Mouse (Mus musculus) limb, embryonic 14.5 days (tissue): ENCODE data around the gene Samd10. TPM values are rescaled to one million over a fixed set of nuclear protein-coding genes. Genes with fewer than 3 reads are reported as not detected.

ENCODE experiments used
- ATAC-seq: fragments of 200-750 bp; cut with Nextera tagmentation; 2 replicates; pipeline ENCODE4 v1.8.0; 2017; ENCODE audit warnings: low read depth, moderate number of reproducible peaks, moderate TSS enrichment; ENCODE audit not compliant: low FRiP score
- DNase-seq: peaks from one replicate; pipeline ENCODE4 v3.0.0-alpha.2; 2015; ENCODE audit warnings: low spot score
- H3K27ac ChIP-seq: fragments of 300-500 bp; sonication (generic); replicated peaks from 2 replicates; pipeline ENCODE4 v1.5.1; 2014; ENCODE audit warnings: low read depth, mild to moderate bottlenecking, low read length, moderate library complexity, mixed read lengths
- H3K27me3 ChIP-seq: fragments of 300-500 bp; sonication (generic); 2 replicates; pipeline ENCODE4 v1.6.1; 2014; ENCODE audit warnings: low read length, mixed read lengths; ENCODE audit not compliant: control insufficient read depth, insufficient read depth
- H3K36me3 ChIP-seq: fragments of 300-500 bp; sonication (generic); 2 replicates; pipeline ENCODE4 v1.6.1; 2014; ENCODE audit warnings: mild to moderate bottlenecking, low read length, moderate library complexity, mixed read lengths; ENCODE audit not compliant: control insufficient read depth, insufficient read depth
- H3K4me1 ChIP-seq: fragments of 300-500 bp; sonication (generic); 2 replicates; pipeline ENCODE4 v1.6.1; 2014; ENCODE audit warnings: antibody characterized with exemption, low read length, mixed read lengths; ENCODE audit not compliant: control insufficient read depth, insufficient read depth
- H3K4me2 ChIP-seq: fragments of 300-500 bp; sonication (generic); replicated peaks from 2 replicates; pipeline ENCODE4 v1.6.1; 2014; ENCODE audit warnings: low read depth, mild to moderate bottlenecking, low read length, moderate library complexity; ENCODE audit not compliant: severe bottlenecking
- H3K4me3 ChIP-seq: fragments of 300-500 bp; sonication (generic); replicated peaks from 2 replicates; pipeline ENCODE4 v1.5.1; 2014; ENCODE audit warnings: low read length
- H3K9ac ChIP-seq: fragments of 300-500 bp; sonication (generic); 2 replicates; pipeline ENCODE4 v1.6.1; 2014; ENCODE audit warnings: mild to moderate bottlenecking, low read depth, low read length, moderate library complexity; ENCODE audit not compliant: severe bottlenecking
- H3K9me3 ChIP-seq: fragments of 300-500 bp; sonication (generic); 2 replicates; pipeline ENCODE4 v1.6.1; 2016; ENCODE audit warnings: low read length; ENCODE audit not compliant: control insufficient read depth
- POLR2A ChIP-seq: fragments of 200-500 bp; IDR thresholded peaks from 2 replicates; pipeline ENCODE4 v1.8.0; 2012; ENCODE audit warnings: inconsistent platforms, mild to moderate bottlenecking, moderate library complexity, borderline replicate concordance; ENCODE audit not compliant: insufficient read depth, insufficient read length; ENCODE audit errors: extremely low read depth
- WGBS: fragments of 180-500 bp; shearing (Covaris S2); extraction: QIAGEN DNeasy Blood & Tissue Kit; methylation state at CpG from one replicate; pipeline ENCODE4 v1.1.7; 2014; 5-methylcytosine and 5-hydroxymethylcytosine counted together
- polyA plus RNA-seq, 2 experiments: library from polyadenylated mRNA; depleted of rRNA in 1 of 2; stranded (reverse) in 1 of 2; unstranded in 1 of 2; fragments of >200 nt; fragmentation: Nextera tagmentation in 1 of 2; extraction: Ambion mirVana in 1 of 2; gene quantifications; 2 replicates each; pipeline versions ENCODE4 v1.2.1 to v1.2.3; 2012 to 2014

Samd10 gene
- polyA plus RNA-seq, 2 experiments: 9.2 to 10.2 TPM

DNA sequence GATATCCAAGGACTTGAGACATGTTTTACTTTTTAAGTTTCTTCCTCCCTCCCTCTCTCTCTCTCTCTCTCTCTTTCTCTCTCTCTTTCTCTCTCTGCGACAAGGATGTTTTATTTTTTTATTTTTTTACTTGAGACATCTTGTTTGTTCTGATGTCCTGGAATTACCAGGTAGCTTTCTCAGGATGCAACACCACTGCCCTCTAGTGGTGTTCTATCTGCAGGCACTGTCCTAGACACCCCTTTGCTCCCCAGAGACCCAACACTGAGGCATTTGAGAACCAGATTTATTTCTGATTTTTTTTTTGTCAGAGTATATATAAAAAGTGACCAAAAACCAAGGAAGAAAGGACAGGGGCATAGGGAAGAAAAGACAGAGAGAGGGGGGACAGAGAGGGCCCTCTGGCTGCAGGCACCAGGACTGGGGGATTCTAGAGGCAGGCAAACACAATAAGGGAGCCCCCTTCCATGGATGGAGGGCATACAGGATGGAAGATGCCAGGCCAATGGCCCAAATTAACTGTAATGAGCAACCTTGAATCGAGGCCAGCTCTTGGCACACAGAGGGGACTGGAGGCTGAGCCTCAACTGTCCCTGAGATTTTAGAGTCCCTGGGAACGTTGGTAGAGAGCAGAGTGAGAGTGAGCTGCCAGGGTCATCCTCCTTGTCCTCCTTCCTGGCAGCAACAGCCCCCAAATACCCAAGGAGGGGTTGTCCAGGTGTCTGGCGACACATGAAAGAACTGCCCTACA is 3.9 kb downstream of the Samd10 start:
- Histone ChIP-seq H3K9me3 (no peaks in the 10 kb centered on the region), H3K9ac (no peak overlapping the region), H3K36me3 (peaks cover 9% of the 10 kb centered on the region), H3K4me2 (no peak overlapping the region), H3K27ac (no peak overlapping the region), H3K4me3 (no peak overlapping the region), H3K4me1 (peaks cover 11% of the 10 kb centered on the region), H3K27me3 (peaks cover 10% of the 10 kb centered on the region; the same call in 1 of the 2 replicates)
- DNase-seq: peak; percentile 58
- TF ChIP-seq POLR2A: no peak
- ATAC-seq: no peak
- 60% methylated on average over 4 of the region's 4 CpGs for WGBS

- H3K27me3 ChIP-seq: peaks cover 6% of the 10 kb centered on the region; the same call in 1 of the 2 replicates
- no peak for TF ChIP-seq POLR2A
- peaks cover 8% of the 10 kb centered on the region for H3K4me1 ChIP-seq
- no peaks in the 10 kb centered on the region for H3K9me3 ChIP-seq
- no peak for ATAC-seq
- H3K27ac ChIP-seq: no peak overlapping the region
- no peak for DNase-seq
- H3K4me3 ChIP-seq: no peak overlapping the region
- peaks cover 21% of the 10 kb centered on the region for H3K36me3 ChIP-seq
- H3K4me2 ChIP-seq: no peak overlapping the region
- no peak overlapping the region for H3K9ac ChIP-seq
Observed at GRCm38 (mm10) chr2:181593937-181594336, 5.1 kb downstream of the Samd10 start.

DNA sequence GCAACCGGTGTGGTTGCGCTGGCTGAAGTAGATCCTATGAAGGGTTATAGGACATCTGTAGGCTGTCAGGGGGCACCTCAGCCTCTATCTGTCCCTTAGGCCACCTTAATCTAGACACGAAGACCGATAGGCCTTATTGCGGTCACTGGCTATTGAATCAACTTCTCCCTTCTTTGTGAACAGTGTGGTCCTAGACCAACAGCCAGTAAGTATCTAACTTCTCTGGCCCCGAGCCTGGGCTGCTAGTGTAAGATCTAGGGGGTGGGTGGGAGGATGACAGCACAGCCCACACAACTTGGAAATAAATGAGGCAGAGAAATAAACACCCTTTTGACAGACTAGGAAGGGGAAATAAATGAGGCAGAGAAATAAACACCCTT is 6.0 kb downstream of the Samd10 start:
- Histone ChIP-seq H3K9ac (peak overlapping the region; percentile 90), H3K4me1 (peaks cover 8% of the 10 kb centered on the region), H3K27ac (peak overlapping the region; percentile 77), H3K36me3 (peaks cover 30% of the 10 kb centered on the region), H3K27me3 (no peaks in the 10 kb centered on the region), H3K9me3 (no peaks in the 10 kb centered on the region), H3K4me2 (peak overlapping the region; percentile 80), H3K4me3 (peak overlapping the region; percentile 96)
- ATAC-seq (peak; percentile 9; the same call in 1 of the 2 replicates), DNase-seq (no peak)
- WGBS: 3% methylated on average over 6 of the region's 6 CpGs
- no peak for TF ChIP-seq POLR2A

DNA sequence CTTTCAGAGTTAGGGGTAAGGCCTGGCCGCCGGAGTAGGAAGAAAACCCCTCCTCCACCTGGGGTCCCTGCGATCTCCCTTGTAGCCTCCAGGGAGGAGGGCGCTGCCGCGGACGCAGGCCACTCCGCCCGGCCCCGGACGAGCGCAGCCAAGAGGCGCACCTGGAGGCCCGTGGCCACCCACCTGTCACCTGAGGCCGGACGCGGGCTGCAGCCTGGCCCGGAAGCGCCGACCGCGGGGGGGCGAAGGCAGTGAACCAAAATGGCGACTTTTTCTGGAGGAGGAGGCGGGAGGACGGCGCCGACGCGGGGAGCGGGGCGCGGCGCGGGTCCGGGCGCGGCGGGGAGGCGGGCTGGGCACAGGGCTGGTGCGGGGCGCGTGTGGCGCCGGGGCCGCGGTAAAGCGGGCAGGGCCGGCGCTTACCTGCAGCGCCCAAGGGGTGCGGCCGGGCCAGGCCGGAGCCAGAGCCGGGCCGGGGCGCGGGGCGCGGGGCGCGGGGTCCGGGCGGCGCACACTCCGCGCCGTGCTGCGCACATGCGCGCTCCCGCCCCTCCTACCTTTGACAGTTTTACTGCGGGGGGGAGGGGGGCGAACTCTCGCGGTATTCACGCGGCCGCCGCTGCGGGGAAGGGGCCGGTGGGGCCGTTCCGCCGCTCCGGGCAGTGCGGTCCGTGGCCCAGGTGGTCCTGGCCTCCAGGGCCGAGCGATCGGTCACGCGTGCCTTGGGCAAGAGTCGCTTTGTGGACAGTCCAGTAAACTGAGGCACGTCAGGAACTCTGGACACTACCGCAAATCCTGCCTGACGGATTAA is 6.6 kb downstream of the Samd10 start, which contains the start of gene Zfp512b:
Zfp512b (minus strand) TSS at position 573 of the 811 bp plus-strand sequence.
- H3K36me3 ChIP-seq: peaks cover 35% of the 10 kb centered on the region
- 0% methylated on average over 42 of the region's 97 CpGs for WGBS
- peaks cover 8% of the 10 kb centered on the region for H3K4me1 ChIP-seq
- H3K27me3 ChIP-seq: no peaks in the 10 kb centered on the region
- H3K9me3 ChIP-seq: no peaks in the 10 kb centered on the region
- peak within 1 kb of the TSS; percentile 80 for H3K4me2 ChIP-seq
- TF ChIP-seq POLR2A: peak; percentile 95; the same call in 1 of the 2 replicates
- H3K4me3 ChIP-seq: peak within 1 kb of the TSS; percentile 96
- H3K27ac ChIP-seq: peak within 1 kb of the TSS; percentile 77
- ATAC-seq (peak; percentile 92), DNase-seq (peak; percentile 66)
- peak within 1 kb of the TSS; percentile 90 for H3K9ac ChIP-seq

DNA sequence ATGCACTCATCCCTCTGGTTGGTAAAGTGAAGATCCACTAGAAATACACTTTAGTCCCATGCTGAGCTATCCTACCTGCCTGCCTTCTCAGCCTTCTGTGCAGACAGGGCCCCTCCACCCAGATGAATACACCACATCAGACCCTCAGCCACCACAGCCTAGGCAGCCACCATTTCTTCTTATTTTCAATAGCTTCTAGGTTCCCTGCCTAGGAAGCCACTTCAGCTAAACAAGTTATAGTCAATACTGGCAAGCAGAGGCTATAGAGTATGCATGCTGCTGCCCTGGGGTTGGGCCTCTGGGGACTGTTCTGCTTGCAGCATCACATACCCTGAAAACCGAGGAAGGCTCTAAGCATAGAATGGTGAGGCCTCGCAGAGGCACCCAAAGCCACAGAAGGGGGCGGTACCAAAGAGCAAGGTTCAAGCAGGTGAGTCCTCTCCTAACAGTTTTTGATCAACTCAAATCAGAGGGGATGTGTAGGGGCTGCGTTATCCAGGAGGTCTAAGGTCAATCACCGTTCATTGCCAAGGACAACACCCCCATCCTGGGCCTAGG is 7.4 kb downstream of the Samd10 start, which contains the start of gene Prpf6:
Prpf6 (plus strand) TSS at position 341 of the 558 bp plus-strand sequence.
- peaks cover 8% of the 10 kb centered on the region for H3K4me1 ChIP-seq
- H3K4me3 ChIP-seq: peak within 1 kb of the TSS; percentile 96
- H3K9me3 ChIP-seq: no peaks in the 10 kb centered on the region
- 20% methylated on average over 4 of the region's 5 CpGs for WGBS
- DNase-seq: no peak
- peaks cover 43% of the 10 kb centered on the region for H3K36me3 ChIP-seq
- H3K9ac ChIP-seq: peak within 1 kb of the TSS; percentile 90
- no peaks in the 10 kb centered on the region for H3K27me3 ChIP-seq
- peak within 1 kb of the TSS; percentile 77 for H3K27ac ChIP-seq
- TF ChIP-seq POLR2A: no peak
- ATAC-seq: no peak
- H3K4me2 ChIP-seq: peak within 1 kb of the TSS; percentile 80
